Mouse (Mus musculus): Measurements from ENCODE around the gene Armc3.
A peak's percentile ranks its signal among the peaks of the same experiment; 100 is the strongest.

Gene Armc3

GRCm38 (mm10) chr2:19198452-19199365 lies at the start of gene Armc3:
TSS of gene Armc3 (plus strand) at chr2:19199302.
- peak in 1 of 2 experiments; percentile 22 for DNase-seq (ENCODE audit: low spot score in 2 of 2)

DNA sequence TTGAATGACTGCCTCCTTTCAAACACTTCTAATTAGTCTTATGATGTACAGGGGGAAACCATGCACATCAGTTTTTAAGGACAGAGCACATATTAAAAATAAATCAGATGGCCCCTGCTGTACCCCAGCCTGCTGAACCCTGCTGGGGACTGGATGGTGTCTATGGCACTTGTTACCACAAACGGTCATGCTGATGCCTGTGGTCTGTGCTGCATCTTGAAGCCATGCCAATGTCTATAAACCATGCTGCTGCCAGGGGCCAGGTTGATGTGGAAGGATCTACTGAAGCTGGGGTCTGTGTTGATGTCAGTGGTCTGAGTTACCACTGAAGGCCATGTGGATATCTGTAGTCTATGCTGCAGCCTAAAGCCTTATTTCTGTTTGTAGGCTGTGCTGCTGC lies 46.4 kb upstream of the Armc3 start:
- DNase-seq (ENCODE audit: low spot score in 2 of 2): no peak

- DNase-seq (ENCODE audit: low spot score in 2 of 2): peak; percentile 37 to 41
Measured at GRCm38 (mm10) chr2:19156176-19156575, 42.9 kb upstream of the Armc3 start.

DNA sequence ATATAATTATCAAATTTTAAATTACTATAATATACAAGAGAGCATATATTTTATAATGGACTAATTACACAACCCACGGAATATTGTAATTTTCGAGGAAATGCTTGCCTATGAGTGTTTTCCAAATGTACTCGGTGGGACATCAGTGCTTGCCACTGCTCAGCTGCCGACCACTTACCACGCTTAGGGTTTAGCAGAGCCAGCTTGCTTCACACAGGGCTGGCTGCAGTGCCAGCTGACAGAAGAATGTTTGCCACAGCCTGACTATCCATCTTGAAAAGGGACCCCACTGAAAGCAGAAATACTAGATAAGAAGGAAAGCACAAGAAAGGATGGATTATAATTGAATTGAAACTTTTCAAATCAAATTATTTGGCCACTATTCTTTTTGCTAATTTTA lies 39.6 kb upstream of the Armc3 start:
- no peak for DNase-seq (ENCODE audit: low spot score in 2 of 2)

DNA sequence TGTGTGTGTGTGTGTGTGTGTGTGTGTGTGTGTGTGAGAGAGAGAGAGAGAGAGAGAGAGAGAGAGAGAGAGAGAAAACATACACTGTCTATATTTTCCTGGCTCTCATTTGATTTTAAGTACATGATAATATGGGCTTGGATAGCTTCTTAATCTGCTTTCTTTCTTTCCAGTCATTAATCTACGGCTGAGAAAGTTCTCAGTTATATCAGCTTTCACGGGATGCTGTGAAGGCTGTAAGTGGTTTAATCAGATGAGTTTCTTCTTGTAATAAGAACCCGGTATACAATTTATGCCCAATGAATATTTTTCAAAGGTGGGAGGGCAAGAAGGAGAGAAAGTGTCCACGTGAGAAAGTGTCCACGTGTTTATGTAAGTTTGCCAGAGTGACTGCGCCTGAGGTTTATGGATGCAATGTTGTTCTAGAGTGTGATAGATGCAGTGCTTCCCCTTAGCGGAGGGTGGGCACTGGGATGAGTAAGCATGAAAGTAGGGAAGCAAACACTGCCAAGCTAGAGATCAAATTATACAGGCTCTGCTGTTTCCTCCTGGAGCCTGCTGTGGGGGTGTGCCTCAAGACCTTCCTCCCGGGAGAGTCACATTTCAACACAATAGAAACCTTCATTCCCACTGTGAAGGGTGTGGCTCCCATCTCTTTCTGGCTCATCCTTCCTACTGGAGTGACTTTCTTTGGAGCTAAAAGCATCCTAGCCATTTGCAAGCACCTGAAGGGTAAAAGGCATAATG lies 38.6 kb upstream of the Armc3 start:
- DNase-seq (ENCODE audit: low spot score in 2 of 2): no peak

DNA sequence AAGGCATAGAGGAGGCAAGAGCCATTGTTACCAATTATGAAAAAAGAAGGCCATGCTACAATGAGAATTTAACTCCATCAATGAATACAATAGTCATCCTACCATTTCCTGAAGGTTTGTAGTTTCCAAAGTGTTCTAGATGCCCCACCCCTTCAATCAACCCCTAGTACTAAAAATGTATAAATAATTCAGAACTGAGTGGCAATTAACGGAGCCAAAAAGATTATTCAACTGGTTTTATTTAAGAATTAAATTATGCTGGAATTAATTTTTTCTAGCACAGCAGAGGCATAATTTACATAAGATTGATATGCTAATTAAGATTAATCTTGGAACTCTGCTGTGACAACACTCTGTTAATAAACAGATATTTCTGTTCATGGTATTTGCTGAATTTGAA lies 34.9 kb upstream of the Armc3 start:
- no peak for DNase-seq (ENCODE audit: low spot score in 2 of 2)

- DNase-seq (ENCODE audit: low spot score in 2 of 2): no peak
Measured at GRCm38 (mm10) chr2:19176827-19177236, 22.3 kb upstream of the Armc3 start.

DNA sequence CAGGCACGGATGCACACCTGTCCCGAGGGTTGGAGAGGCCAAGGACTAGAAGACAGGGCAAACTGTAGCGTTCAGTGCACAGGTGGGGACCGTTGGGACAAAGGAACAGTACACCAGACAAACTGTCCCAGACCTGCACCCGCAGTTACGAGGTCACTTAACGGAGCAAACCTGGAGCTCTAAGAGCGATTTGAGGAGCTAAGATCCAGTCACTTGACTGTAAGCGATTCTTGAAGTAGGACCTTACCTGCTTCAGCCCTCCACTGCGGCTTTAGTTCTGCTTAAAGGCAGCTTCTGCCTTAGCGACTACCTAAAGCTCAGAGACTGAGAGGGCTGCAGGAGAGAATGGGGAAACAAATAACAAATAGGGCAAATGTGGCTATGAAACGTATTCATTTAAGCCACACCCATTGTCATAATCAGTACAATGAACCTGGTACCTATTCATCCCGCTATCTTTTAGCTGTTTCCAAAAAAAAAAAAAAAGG lies 308 bp downstream of the Armc3 start:
- DNase-seq (ENCODE audit: low spot score in 2 of 2): no peak

DNA sequence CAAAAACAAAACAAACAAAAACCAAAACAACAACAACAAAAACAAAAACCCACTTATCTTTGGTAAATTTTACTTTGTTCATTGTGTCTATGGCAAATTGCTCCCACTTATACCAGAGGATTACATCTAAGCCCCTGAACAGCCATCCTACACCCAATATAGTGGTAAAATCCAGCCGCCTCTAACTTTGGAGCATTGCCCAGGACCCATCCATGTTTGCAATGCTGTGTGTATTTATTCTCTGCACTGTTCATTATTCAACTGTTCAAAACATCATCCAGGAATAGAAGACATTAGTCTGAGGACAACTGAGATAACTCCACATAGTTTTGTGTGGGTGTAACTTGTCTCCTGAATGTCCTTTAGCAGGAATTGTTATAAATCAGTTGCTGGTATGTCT lies 1.0 kb downstream of the Armc3 start:
- DNase-seq (ENCODE audit: low spot score in 2 of 2): no peak

DNA sequence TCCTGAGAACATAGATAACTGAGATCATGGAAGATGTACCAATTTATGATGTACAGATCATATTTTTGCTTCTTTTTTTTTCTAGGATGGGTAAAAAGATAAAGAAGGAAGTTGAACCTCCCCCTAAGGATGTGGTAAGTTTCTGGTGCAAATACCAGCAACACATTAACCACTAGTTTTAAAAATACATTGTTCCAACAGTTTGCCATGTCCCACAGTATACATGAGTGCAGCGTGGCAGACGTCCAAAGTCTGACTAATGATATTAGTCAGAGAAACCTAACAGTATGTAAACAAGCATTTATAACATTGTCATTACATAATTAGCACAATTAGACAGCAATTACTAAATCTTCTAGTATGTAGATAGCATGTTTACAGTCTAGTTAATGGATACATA lies 2.6 kb downstream of the Armc3 start:
- DNase-seq (ENCODE audit: low spot score in 2 of 2): no peak

- DNase-seq (ENCODE audit: low spot score in 2 of 2): no peak
Measured at GRCm38 (mm10) chr2:19234305-19234704, 35.2 kb downstream of the Armc3 start.

GRCm38 (mm10) chr2:19235193-19235592 lies 36.1 kb downstream of the Armc3 start:
- DNase-seq (ENCODE audit: low spot score in 2 of 2): no peak

DNA sequence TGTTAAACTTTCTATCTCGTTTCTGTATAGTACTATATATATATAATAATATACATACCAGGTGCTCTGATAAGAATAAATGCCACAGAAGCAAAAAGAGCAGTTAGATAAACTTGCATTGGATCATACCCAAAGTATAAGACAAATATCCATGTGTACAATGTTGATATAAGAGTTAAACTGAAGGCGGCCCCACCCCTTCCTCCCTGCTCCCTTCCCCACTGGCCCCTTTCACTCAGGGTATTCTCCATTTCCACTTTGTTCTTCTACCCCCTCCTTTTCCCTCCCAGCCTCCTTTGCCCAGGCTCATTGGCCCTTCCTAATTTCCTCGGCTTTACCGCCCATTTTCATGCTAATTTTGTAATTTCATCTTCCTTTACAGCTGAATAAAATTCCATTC lies 36.5 kb downstream of the Armc3 start:
- DNase-seq (ENCODE audit: low spot score in 2 of 2): no peak

DNA sequence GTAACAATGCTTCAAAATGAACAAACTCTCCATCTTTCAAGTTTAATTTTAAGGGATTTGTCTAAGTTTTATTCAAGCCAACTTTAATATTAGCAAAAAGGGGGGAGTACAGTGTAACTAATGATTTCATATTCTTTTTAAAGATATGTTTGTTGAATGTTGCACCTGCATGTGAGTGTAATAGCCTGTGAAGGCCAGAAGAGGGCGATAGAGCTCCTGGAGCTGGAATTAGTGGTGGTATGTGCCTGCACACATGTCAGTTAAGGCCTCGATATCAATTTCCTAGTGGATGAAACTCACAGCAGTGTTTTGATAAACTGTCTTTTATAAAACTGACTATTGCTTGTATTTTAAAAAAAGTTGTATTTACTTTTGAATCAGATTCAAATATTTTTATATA lies 39.7 kb downstream of the Armc3 start:
- DNase-seq (ENCODE audit: low spot score in 2 of 2): peak in 1 of 2 experiments; percentile 9

DNA sequence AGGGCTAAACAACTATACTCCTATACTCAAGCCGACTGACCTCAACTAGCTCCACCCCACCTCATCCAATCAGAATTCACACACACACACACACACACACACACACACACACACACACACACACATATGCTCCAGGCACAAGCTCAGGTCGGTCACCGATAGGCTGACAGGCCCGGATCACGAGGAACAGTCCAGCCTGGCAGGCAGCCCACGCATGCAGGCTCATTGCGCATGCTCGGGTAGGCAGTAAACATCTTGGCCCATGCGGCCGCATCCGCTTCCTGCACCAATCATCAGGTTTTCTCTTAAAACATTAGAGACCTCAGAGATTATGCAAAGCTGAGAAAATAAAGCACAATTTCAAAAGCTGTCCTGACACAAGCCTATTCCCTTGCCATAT lies 50.5 kb downstream of the Armc3 start:
- no peak for DNase-seq (ENCODE audit: low spot score in 2 of 2)

DNA sequence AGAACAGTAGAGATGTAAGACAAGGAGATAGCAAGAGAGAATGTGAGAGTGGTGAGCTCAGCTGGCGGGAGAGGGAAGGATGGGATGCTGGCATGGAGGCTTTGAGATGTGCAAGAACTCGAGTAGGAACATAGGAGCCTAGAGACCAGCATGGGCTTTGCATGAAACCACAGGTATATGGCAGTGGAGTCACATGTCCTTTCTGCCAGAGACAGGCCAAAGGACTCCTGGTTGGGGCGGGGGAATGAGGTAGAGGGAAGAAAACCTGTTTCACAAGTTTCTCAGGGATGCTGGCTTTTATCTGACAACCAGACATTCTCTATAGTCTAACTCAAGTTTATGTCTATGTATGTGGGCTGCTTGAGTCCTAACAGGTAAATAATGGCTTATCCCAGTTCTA lies 55.9 kb downstream of the Armc3 start:
- no peak for DNase-seq (ENCODE audit: low spot score in 2 of 2)

GRCm38 (mm10) chr2:19257255-19257654 lies 58.2 kb downstream of the Armc3 start:
- DNase-seq (ENCODE audit: low spot score in 2 of 2): no peak

GRCm38 (mm10) chr2:19260399-19260798 lies 61.3 kb downstream of the Armc3 start:
- no peak for DNase-seq (ENCODE audit: low spot score in 2 of 2)

DNA sequence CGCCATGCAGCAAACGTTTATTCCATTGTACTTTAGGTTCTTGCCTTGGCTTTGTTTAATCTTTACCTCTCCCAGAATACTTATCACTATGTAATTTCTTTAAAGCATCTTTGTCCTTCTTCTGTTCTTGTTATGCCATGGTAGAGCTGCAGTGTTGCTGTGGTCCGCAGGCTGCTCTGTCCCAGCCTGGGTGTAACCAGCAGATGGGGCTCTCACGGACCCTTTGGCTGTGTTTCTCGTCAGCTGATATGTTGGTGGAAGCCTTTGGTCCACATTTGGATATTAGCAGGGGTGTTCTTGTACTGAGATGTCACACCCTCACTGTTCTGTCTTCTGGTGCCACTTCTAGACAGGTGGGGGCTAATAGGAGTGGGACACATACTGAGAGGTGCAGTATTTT lies 64.3 kb downstream of the Armc3 start:
- DNase-seq (ENCODE audit: low spot score in 2 of 2): peak in 1 of 2 experiments; percentile 11

DNA sequence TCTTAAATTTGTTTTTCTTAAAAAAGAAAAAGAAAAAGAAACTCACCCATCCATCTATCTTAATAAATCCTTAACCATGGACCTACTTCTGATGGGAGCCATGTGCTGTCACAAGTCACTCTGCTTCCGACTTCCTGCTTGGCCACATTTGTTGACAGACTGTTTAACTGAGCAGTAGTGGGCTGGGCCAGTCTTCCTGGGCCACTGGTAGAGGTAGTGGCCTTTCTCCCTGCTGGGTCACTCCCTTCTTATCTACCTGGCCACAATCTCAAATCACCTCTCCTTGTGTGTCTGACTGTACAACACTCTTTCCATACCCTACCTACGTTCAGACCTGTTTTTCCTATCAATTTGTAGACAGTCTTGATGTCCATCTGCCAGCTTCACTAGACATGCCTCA lies 66.7 kb downstream of the Armc3 start:
- no peak for DNase-seq (ENCODE audit: low spot score in 2 of 2)

DNA sequence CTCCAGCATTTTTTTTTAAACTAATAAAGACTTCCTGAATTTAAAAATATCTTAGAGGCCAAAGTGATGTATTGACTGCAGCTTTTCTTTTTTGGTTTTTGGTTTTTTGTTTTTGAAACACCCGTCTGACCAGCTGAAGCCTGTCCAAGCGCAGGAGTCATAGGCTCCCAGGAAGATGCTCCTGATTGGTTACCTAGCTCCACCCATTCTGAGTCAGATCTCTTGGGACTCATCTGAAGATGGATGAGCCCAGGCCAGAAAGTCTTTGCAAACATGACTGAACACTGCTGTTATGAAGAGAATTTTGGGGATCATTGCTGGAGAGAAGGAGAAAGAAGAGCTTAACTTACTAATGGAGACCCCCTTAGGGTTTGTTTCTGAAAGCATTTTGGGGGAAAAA lies 68.3 kb downstream of the Armc3 start:
- no peak for DNase-seq (ENCODE audit: low spot score in 2 of 2)

DNA sequence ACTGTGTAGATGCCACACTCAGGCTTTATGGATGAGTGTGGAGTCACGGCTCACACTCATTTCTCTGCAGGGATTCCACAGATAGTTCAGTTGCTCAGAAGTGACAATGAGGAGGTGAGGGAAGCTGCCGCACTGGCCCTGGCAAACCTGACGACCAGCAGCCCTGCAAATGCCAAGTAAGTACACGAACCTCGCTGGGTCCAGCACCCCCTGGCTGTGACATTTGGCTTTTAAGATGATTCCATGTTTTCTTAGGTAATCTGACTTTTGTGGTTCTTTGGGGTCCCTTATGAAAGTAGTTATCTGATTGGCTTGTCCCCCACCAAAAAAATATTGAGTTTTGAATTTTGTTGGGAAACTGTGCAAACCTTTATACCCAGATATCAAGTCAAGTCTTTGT lies 70.9 kb downstream of the Armc3 start:
- no peak for DNase-seq (ENCODE audit: low spot score in 2 of 2)

- DNase-seq (ENCODE audit: low spot score in 2 of 2): no peak
Measured at GRCm38 (mm10) chr2:19270709-19271120, 71.6 kb downstream of the Armc3 start.

Data from thymus, postnatal 10 days (tissue).